Mouse (Mus musculus): ENCODE measurements around the gene Opcml.

GRCm38 (mm10) chr9:27792226-27792625 is 1.7 kb downstream of the Opcml start:
- TF ChIP-seq CTCF (IDR thresholded peaks at IDR 0.05) (no peak), POLR2A (IDR thresholded peaks at IDR 0.05; ENCODE audit: insufficient read depth, low read depth, low read length) (no peak), EP300 (IDR thresholded peaks at IDR 0.05; ENCODE audit: insufficient read depth, low read depth, low read length) (no peak)
